Mouse (Mus musculus): ENCODE results near the gene Gm37240.

DNA sequence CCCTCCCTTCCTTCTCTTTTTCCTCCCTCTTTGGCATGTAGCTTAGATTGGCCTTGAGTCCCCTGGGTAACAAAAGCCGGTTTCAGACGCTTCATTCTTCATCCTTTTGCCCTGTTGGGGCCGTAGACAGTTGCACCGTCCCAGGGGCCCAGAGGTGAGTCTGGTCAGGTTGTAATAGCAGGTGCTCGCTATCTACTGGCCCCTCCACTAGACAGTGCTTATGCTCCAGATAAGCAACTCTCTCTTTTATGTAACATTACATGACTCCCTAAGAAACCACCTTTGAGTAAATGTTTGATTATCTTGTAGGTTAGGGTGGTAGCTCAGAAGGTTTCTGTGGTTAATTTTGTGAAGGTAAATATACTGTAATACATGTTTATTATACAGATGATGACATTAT is 1051.3 kb downstream of the Gm37240 start:
- TF ChIP-seq CTCF (IDR thresholded peaks at IDR 0.05; ENCODE audit: borderline replicate concordance, extremely low read depth, insufficient read depth, insufficient read length), result no peak
- no peak for TF ChIP-seq POLR2A (IDR thresholded peaks at IDR 0.05; ENCODE audit: borderline replicate concordance, extremely low read depth, insufficient read depth, insufficient read length, poor library complexity, severe bottlenecking)
